Mouse (Mus musculus): ENCODE results near the gene Crim1. TPM values are rescaled to one million over a fixed set of nuclear protein-coding genes. Genes with fewer than 3 reads are reported as not detected.

The Crim1 gene
- polyA plus RNA-seq, 1 experiment from 2014 or later, result 11.9 TPM

DNA sequence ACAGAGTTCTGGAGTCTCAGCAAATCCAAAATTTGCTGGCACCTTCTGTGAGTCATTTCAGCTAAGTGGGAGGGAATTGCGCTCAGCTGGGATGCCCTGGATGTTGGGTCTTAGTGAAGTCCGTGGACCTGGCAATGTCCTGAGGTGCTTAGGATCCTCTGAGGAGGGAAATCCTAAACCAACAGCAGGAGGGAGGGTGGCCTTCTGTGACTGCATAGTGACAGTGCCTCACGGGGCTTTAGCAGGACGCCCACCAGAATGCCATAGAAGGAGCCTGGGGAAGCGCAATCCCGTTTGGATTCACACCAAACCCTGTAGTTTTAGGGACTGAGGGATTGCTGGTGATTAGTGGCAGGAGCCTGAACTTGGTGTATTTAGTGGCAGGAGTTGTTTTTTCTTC, 17.4 kb downstream of the Crim1 start:
- Histone ChIP-seq H3K27ac (replicated peaks; ENCODE audit: low read depth, low read length) (no peak overlapping the region), H3K36me3 (ENCODE audit: control insufficient read depth, insufficient read depth, low read length) (no peaks in the 10 kb centered on the region), H3K27me3 (ENCODE audit: control insufficient read depth, insufficient read depth, low read length) (no peaks in the 10 kb centered on the region), H3K9me3 (ENCODE audit: control insufficient read depth, low read length) (no peaks in the 10 kb centered on the region), H3K9ac (replicated peaks; ENCODE audit: low read length) (no peak overlapping the region), H3K4me1 (ENCODE audit: control insufficient read depth, insufficient read depth, low read length) (no peaks in the 10 kb centered on the region), H3K4me3 (replicated peaks; ENCODE audit: low read depth, low read length) (no peak overlapping the region), H3K4me2 (ENCODE audit: low read length) (no peak overlapping the region)
- WGBS, result 70% methylated on average over 6 of the region's 6 CpGs
- DNase-seq, result no peak
- no peak for ATAC-seq (ENCODE audit: low FRiP score, low TSS enrichment)

DNA sequence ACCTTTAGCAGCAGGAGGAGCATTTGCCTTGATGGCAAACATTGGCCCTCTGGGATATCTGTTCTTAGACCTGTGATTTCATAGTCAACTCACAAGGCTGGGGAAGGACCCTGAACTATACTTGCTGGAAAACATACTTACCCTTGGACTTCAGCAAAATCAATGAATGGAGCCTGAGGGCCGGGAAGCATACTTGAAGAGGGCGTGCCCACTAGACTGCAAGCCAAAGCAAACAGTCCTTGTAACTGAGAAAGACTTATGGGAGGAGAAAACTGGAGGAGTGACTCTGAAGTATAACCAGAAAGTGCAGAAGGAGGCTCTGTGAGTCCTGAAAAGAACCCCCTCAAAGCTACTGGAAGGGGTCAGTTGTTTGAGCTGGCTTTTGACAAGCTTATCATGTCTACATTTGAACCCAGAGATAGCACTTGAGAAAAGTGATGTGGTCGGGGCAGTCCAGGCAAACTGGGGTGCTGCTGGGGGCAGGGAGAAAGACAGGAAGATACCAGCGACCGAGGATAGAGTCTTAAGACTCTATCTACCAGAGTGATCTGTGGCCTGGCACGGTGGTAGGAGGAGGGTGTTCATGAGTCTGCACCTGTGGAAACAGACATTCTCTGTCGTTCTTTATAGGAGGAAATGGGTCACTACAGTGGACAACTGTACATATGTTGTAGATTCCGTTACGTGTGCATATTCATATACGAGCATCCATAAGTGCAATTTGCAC, 18.6 kb downstream of the Crim1 start:
- no peak overlapping the region for H3K4me2 ChIP-seq (ENCODE audit: low read length)
- no peaks in the 10 kb centered on the region for H3K27me3 ChIP-seq (ENCODE audit: control insufficient read depth, insufficient read depth, low read length)
- H3K9me3 ChIP-seq (ENCODE audit: control insufficient read depth, low read length), result no peaks in the 10 kb centered on the region
- no peaks in the 10 kb centered on the region for H3K4me1 ChIP-seq (ENCODE audit: control insufficient read depth, insufficient read depth, low read length)
- DNase-seq (no peak), ATAC-seq (ENCODE audit: low FRiP score, low TSS enrichment) (no peak)
- no peak overlapping the region for H3K4me3 ChIP-seq (replicated peaks; ENCODE audit: low read depth, low read length)
- H3K9ac ChIP-seq (replicated peaks; ENCODE audit: low read length), result no peak overlapping the region
- H3K27ac ChIP-seq (replicated peaks; ENCODE audit: low read depth, low read length), result no peak overlapping the region
- 95% methylated on average over 10 of the region's 10 CpGs for WGBS
- H3K36me3 ChIP-seq (ENCODE audit: control insufficient read depth, insufficient read depth, low read length), result no peaks in the 10 kb centered on the region

DNA sequence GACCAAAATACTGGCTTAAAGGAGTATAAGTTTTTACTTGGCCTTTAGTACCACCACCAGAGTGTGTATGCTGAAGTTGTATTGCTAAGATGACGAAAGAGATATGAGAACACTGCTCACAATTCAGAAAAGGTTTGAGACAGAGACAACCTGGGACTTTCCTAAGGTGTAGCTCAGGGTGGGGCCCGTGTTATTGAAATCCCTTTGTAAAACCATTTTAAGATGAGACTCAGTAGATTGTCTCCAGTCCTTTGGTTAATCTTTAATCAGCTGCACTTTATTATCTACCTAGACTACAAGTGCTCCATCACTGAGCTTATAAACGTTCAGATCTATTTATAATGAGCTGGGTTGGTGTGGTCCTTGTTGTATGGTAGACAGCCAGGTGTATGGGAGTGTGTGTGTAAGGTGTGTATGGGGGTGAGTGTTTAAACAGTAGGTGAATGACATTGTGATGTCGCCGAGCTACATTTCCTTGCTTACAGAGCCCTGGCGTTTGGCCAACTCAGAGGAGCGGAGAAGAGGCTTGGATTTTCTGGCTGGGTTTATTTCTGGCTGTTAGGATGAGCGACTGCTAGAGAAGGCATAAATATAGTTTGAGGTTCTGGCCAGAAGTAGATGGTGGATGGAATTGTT, 21.1 kb downstream of the Crim1 start:
- H3K27me3 ChIP-seq (ENCODE audit: control insufficient read depth, insufficient read depth, low read length), result no peaks in the 10 kb centered on the region
- H3K9me3 ChIP-seq (ENCODE audit: control insufficient read depth, low read length), result no peaks in the 10 kb centered on the region
- ATAC-seq (ENCODE audit: low FRiP score, low TSS enrichment) (no peak), DNase-seq (peak; percentile 37)
- 83% methylated on average over 8 of the region's 8 CpGs for WGBS
- no peak overlapping the region for H3K4me2 ChIP-seq (ENCODE audit: low read length)
- H3K27ac ChIP-seq (replicated peaks; ENCODE audit: low read depth, low read length), result no peak overlapping the region
- no peaks in the 10 kb centered on the region; the same call in 1 of the 2 replicates for H3K4me1 ChIP-seq (ENCODE audit: control insufficient read depth, insufficient read depth, low read length)
- H3K9ac ChIP-seq (replicated peaks; ENCODE audit: low read length), result no peak overlapping the region
- H3K36me3 ChIP-seq (ENCODE audit: control insufficient read depth, insufficient read depth, low read length), result no peaks in the 10 kb centered on the region
- H3K4me3 ChIP-seq (replicated peaks; ENCODE audit: low read depth, low read length), result no peak overlapping the region

DNA sequence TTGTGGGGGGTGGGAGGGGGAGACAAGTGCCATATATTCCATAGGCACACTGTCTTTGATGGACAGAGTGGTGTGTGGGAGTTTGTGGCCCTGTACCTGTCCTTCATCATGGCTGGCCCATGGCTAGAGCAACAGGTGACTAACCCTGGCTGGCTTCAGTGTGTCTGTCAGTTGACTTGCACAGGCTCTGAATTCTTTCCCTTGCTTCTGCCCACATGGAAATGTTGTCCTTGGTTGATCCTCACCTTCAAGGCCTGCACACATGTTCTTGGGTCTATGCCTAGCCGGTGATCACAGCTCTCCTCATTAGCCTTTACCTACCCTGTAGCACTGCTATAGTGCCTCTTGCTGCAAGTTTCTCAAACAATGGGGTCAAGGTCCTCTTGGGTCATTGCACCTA, 21.8 kb downstream of the Crim1 start:
- DNase-seq, result no peak
- H3K4me3 ChIP-seq (replicated peaks; ENCODE audit: low read depth, low read length), result no peak overlapping the region
- H3K4me1 ChIP-seq (ENCODE audit: control insufficient read depth, insufficient read depth, low read length), result no peaks in the 10 kb centered on the region; the same call in 1 of the 2 replicates
- H3K36me3 ChIP-seq (ENCODE audit: control insufficient read depth, insufficient read depth, low read length), result no peaks in the 10 kb centered on the region
- H3K27me3 ChIP-seq (ENCODE audit: control insufficient read depth, insufficient read depth, low read length), result no peaks in the 10 kb centered on the region
- no peak overlapping the region for H3K9ac ChIP-seq (replicated peaks; ENCODE audit: low read length)
- H3K27ac ChIP-seq (replicated peaks; ENCODE audit: low read depth, low read length), result no peak overlapping the region
- no peaks in the 10 kb centered on the region for H3K9me3 ChIP-seq (ENCODE audit: control insufficient read depth, low read length)
- H3K4me2 ChIP-seq (ENCODE audit: low read length), result no peak overlapping the region
- WGBS, result 89% methylated on average over 1 of the region's 1 CpGs
- no peak for ATAC-seq (ENCODE audit: low FRiP score, low TSS enrichment)

DNA sequence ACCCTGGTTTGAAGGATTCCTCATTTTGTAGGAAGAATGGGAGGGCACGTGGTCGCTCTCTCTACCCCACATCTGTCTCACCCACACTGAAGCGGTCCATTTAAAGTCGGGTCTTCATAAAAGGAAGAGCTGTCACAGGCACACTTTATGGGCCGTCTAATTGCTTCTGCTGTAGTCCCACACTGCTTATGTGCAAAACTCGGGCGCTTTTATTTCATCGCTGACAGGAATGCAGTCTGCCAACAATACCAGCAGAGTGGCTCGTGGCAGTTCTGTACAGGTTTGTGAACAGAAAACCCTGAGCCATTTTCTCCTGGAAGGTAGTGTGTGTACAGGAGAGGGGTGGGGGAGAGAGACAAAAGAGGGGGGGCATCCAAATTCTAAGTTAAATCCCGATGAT, 23.9 kb downstream of the Crim1 start:
- WGBS, result 49% methylated on average over 10 of the region's 10 CpGs
- Histone ChIP-seq H3K9me3 (ENCODE audit: control insufficient read depth, low read length) (no peaks in the 10 kb centered on the region), H3K27ac (replicated peaks; ENCODE audit: low read depth, low read length) (no peak overlapping the region), H3K4me3 (replicated peaks; ENCODE audit: low read depth, low read length) (no peak overlapping the region), H3K4me2 (ENCODE audit: low read length) (no peak overlapping the region), H3K27me3 (ENCODE audit: control insufficient read depth, insufficient read depth, low read length) (no peaks in the 10 kb centered on the region), H3K36me3 (ENCODE audit: control insufficient read depth, insufficient read depth, low read length) (no peaks in the 10 kb centered on the region), H3K4me1 (ENCODE audit: control insufficient read depth, insufficient read depth, low read length) (no peaks in the 10 kb centered on the region; the same call in 1 of the 2 replicates), H3K9ac (replicated peaks; ENCODE audit: low read length) (no peak overlapping the region)
- ATAC-seq (ENCODE audit: low FRiP score, low TSS enrichment) (peak; percentile 29; the same call in 1 of the 2 replicates), DNase-seq (peak; percentile 58)

DNA sequence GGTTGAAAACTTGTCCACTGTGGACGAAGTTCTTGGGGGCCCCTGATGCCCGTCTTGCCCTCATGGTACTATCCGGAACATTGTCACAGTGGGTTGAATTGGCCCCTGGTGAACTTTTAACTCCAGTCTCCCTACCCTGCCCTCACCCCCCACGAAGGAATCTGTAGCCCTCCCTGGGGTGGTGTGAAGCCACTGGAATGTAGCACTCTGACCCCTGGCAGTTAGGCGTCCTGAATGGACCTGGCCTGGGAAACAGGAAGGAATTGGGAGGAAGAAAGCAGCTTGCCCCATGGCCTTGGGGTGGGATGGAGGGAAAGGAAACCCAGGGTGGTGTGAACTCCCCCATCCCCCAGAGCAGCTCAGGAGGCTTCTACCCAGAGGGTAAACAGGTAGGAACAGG, 25.5 kb downstream of the Crim1 start:
- 84% methylated on average over 5 of the region's 5 CpGs for WGBS
- Histone ChIP-seq H3K9me3 (ENCODE audit: control insufficient read depth, low read length) (no peaks in the 10 kb centered on the region), H3K27me3 (ENCODE audit: control insufficient read depth, insufficient read depth, low read length) (no peaks in the 10 kb centered on the region), H3K9ac (replicated peaks; ENCODE audit: low read length) (no peak overlapping the region), H3K36me3 (ENCODE audit: control insufficient read depth, insufficient read depth, low read length) (no peaks in the 10 kb centered on the region), H3K4me2 (ENCODE audit: low read length) (no peak overlapping the region), H3K4me3 (replicated peaks; ENCODE audit: low read depth, low read length) (no peak overlapping the region), H3K27ac (replicated peaks; ENCODE audit: low read depth, low read length) (no peak overlapping the region), H3K4me1 (ENCODE audit: control insufficient read depth, insufficient read depth, low read length) (no peaks in the 10 kb centered on the region; the same call in 1 of the 2 replicates)
- ATAC-seq (ENCODE audit: low FRiP score, low TSS enrichment) (0 out of 2 replicates have a peak, but pooled peaks have one; percentile 17), DNase-seq (no peak)

DNA sequence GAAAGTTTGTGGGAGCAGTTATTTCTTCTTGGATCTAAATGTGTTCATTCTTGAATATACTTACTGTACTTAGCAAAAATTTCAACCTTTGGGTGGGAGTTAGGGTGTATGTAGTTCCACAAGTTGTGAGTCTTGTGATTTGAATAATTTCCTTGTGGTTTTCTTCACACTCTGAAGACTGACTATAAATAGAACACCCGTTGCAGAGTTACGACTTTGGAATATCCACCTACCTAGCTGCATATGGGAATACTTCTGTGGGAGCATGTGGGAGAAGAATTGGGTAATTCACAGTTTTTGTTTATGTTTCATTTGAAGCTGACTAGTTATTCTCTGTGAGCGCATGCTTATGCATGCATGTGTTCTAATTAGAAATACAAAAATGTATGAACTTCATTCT, 27.2 kb downstream of the Crim1 start:
- no peak overlapping the region for H3K9ac ChIP-seq (replicated peaks; ENCODE audit: low read length)
- no peak for DNase-seq
- H3K4me2 ChIP-seq (ENCODE audit: low read length), result no peak overlapping the region
- no peaks in the 10 kb centered on the region; the same call in 1 of the 2 replicates for H3K4me1 ChIP-seq (ENCODE audit: control insufficient read depth, insufficient read depth, low read length)
- H3K27ac ChIP-seq (replicated peaks; ENCODE audit: low read depth, low read length), result no peak overlapping the region
- no peak for ATAC-seq (ENCODE audit: low FRiP score, low TSS enrichment)
- H3K4me3 ChIP-seq (replicated peaks; ENCODE audit: low read depth, low read length), result no peak overlapping the region
- H3K27me3 ChIP-seq (ENCODE audit: control insufficient read depth, insufficient read depth, low read length), result no peaks in the 10 kb centered on the region
- no peaks in the 10 kb centered on the region for H3K36me3 ChIP-seq (ENCODE audit: control insufficient read depth, insufficient read depth, low read length)
- 90% methylated on average over 3 of the region's 3 CpGs for WGBS
- H3K9me3 ChIP-seq (ENCODE audit: control insufficient read depth, low read length), result no peaks in the 10 kb centered on the region

DNA sequence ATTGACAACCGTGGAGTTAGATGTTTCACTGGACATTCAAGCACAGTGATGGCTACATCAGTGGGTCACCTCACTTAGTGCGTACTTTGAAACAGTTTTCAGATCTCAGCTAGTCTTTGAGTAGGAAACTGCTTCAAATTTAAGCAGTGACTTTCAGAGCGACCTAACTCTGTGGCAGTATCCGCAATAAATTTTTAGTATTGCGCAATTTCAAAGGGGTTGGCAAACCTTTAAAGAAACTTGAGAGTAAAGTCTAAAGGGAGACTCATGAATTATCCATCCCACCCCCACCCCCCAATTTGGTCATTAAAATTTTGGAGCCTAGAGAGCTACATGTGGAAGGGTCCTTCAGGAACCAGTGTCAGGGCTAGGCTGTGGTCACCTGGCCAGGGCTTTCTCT, 31.5 kb downstream of the Crim1 start:
- H3K4me2 ChIP-seq (ENCODE audit: low read length), result no peak overlapping the region
- WGBS, result 97% methylated on average over 5 of the region's 5 CpGs
- H3K36me3 ChIP-seq (ENCODE audit: control insufficient read depth, insufficient read depth, low read length), result no peaks in the 10 kb centered on the region
- no peaks in the 10 kb centered on the region for H3K9me3 ChIP-seq (ENCODE audit: control insufficient read depth, low read length)
- peaks cover 3% of the 10 kb centered on the region; the same call in 1 of the 2 replicates for H3K4me1 ChIP-seq (ENCODE audit: control insufficient read depth, insufficient read depth, low read length)
- no peaks in the 10 kb centered on the region for H3K27me3 ChIP-seq (ENCODE audit: control insufficient read depth, insufficient read depth, low read length)
- ATAC-seq (ENCODE audit: low FRiP score, low TSS enrichment) (no peak), DNase-seq (no peak)
- no peak overlapping the region for H3K4me3 ChIP-seq (replicated peaks; ENCODE audit: low read depth, low read length)
- no peak overlapping the region for H3K9ac ChIP-seq (replicated peaks; ENCODE audit: low read length)
- no peak overlapping the region for H3K27ac ChIP-seq (replicated peaks; ENCODE audit: low read depth, low read length)

DNA sequence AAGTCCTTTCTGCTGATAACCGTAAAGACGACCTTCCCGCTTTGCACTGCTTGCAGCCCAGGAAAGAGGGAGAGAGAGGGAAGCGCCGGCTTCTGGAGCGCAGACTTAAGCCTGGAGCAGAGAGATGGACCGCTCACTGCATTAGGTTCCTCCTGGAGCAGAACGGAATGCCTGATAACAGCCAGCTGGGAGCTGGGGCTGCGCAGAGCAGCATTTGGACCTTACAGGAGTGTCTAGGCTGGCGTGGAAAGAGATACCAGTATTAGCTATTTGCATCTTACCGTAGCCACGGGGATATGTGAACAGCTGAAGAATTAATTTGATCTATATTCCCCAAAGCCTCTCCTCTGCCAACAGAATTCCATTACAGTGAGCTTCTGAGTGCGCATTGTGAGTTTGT, 32.7 kb downstream of the Crim1 start:
- H3K36me3 ChIP-seq (ENCODE audit: control insufficient read depth, insufficient read depth, low read length), result no peaks in the 10 kb centered on the region
- ATAC-seq (ENCODE audit: low FRiP score, low TSS enrichment), result peak; percentile 69
- H3K9ac ChIP-seq (replicated peaks; ENCODE audit: low read length), result no peak overlapping the region
- H3K27me3 ChIP-seq (ENCODE audit: control insufficient read depth, insufficient read depth, low read length), result no peaks in the 10 kb centered on the region
- WGBS, result 51% methylated on average over 13 of the region's 13 CpGs
- no peaks in the 10 kb centered on the region for H3K9me3 ChIP-seq (ENCODE audit: control insufficient read depth, low read length)
- peak; percentile 65 for DNase-seq
- 0 out of 2 replicates have a peak, but pooled peaks cover 3% of the 10 kb centered on the region for H3K4me1 ChIP-seq (ENCODE audit: control insufficient read depth, insufficient read depth, low read length)
- H3K27ac ChIP-seq (replicated peaks; ENCODE audit: low read depth, low read length), result peak overlapping the region; percentile 16; the same call in 1 of the 2 replicates
- peak overlapping the region; percentile 15 for H3K4me2 ChIP-seq (ENCODE audit: low read length)
- no peak overlapping the region for H3K4me3 ChIP-seq (replicated peaks; ENCODE audit: low read depth, low read length)

All from midbrain, embryonic 14.5 days (tissue).